Mouse (Mus musculus) erythroid progenitor cell, adult 5-6 weeks (primary cell): Measurements from ENCODE around the gene Acer1. TPM values are rescaled to one million over a fixed set of nuclear protein-coding genes. Genes with fewer than 3 reads are reported as not detected.
A peak's percentile ranks its signal among the peaks of the same experiment; 100 is the strongest.

Source experiments
- ATAC-seq: replicated peaks from 2 replicates; pipeline ENCODE4 v1.8.0; 2016; ENCODE audit warnings: moderate number of reproducible peaks, mild to moderate bottlenecking, moderate TSS enrichment, inconsistent platforms; ENCODE audit not compliant: poor library complexity, low FRiP score, severe bottlenecking
- total RNA-seq, 2 experiments: library from RNA; stranded (forward) in 1 of 2; stranded (reverse) in 1 of 2; fragments of 150-400 nt in 1 of 2; fragments of 186-747, 209-891 nt in 1 of 2; gene quantifications; 2 replicates each; pipeline versions ENCODE4 v1.2.3 to v1.2.4; 2015 to 2017; ENCODE audit warnings: low replicate concordance in 2 of 2

Acer1 gene
- total RNA-seq (2015; ENCODE audit: low replicate concordance) (not detected in 2 replicates), total RNA-seq (2017; ENCODE audit: low replicate concordance) (not detected in 2 replicates)

DNA sequence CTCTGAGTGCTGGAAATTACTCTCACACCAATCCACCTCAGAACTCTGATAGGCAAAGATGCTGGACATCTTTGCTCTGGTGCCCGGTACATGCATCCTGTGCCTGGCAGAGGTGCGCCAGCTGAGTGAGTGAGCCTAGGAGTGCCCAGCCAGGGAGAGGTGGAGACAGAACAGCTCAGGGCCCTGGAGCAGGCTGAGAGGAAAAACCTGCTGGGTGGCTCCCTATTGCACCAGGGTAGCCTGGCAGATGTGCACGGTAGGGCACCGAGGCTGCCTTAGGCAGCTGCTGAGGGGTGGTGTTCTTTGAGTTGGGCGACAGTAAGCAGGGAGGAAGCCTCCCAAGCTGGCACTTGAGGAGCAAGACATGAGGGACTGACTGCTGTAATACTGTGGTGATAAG lies at the start of gene Acer1:
TSS of gene Acer1 (minus strand) at position 114 of the 400 bp plus-strand sequence.
- no peak for ATAC-seq

DNA sequence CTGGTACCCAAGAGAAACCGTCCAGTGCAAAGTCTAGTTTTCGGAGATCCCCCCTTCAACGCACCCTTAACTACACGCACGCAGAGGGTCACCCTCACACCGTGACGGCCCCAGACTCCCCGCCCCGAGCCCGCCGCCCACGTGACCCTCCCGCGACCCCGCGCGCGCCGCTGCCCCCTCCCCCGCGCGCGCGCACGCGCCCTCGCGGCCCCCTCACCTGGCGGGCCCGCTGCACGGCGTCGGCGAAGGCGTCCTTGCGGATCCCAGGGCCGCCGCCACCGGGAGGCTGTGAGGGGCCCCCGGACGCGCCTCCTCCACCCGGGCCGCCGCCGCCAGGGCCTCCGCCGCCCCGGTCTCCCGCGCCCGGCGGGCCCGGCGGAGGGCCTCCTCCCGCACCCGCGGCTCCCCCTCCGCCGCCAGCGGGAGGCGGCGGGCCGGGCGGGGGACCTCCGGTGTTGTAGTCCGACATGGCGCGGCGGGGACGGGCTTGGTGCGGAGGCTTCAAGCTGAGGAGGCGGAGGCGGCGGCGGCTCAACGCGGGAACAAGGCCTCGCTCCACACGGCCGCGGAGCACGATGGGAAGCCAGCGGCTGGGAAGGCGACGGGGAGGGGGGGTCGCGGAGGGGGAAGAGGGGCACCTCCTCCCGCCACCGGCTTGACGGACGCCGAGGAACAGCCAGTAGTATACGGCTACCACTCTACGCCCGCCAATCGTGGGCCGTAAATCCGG lies 49.2 kb upstream of the Acer1 start, which contains the start of gene Khsrp:
TSS of gene Khsrp (minus strand) at position 592 of the 730 bp plus-strand sequence.
- no peak for ATAC-seq

DNA sequence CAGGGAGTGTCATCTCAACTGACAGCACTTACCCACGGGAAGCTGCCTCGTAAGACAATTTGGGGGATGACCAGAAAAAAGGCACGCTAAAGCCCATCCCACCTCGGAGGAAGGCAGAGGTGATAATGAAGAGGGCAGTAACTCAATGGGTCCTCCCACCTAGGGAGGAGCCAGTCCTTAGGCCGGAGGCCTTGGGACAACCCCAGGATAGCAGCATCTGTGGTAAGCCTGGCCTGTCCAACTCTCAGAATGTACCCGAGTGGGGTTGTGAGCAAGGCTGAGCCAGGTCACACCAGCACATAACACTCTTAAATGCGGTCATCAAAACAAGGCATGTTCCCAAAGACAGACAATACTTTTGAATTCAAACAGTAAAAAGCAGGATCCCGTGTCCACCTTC lies 47.8 kb upstream of the Acer1 start:
- ATAC-seq = peak; percentile 57

DNA sequence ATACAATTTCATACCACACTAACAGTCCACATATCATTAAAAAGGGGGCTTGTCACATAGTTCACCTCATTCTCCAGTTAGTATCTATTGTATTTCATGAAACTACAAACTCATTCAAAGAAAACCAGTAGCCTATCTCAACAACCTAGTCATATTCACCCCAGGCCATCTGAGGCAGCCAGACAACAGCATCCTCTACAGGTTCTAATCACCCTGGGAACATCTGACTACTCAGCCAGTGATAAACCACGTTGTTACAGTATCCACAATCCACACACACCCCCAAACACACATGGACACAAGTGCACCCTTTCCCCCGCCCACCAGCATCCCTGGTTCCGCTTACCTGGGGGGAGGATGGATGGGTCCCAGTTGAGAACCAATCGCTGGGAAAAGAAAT lies 45.5 kb upstream of the Acer1 start:
- ATAC-seq = no peak

DNA sequence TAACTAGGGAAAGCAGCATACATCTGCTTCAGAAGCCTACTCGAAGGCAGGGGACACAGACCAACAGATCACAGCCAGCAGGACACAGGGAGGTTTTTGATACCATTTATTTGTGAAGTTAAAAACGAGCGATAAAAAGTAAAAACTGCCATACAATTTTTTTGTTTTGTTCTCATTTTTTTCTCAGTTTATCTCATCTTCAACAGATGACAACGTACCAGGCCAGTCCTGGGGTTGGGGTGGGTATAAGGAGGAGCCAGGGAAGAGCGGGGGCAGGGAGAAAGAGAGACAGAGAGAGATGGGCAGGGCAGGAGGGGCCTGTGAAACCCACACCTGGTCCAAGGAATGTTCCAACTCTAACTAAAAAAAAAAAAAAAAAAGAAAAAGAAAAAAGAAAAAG lies 39.0 kb upstream of the Acer1 start:
- no peak for ATAC-seq

DNA sequence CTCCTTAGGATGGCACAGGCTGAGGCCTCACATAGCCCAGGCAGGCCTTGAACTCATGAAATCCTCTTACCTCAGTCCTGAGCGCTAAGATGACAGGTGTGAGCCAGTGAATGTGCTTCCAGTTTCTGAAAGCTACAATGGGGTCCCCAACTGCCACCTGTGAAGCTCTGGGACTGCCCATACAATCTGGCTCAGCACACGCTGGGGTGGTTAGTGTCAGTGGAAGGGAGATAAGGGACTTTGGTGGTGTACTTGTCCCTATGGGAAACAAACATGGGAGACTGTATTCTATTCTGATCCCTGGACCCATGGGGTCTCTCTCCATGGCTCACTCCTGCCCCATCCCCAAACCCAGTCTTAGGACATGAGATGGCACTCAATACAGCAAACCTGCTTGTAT lies 37.8 kb upstream of the Acer1 start:
- ATAC-seq = peak; percentile 77

DNA sequence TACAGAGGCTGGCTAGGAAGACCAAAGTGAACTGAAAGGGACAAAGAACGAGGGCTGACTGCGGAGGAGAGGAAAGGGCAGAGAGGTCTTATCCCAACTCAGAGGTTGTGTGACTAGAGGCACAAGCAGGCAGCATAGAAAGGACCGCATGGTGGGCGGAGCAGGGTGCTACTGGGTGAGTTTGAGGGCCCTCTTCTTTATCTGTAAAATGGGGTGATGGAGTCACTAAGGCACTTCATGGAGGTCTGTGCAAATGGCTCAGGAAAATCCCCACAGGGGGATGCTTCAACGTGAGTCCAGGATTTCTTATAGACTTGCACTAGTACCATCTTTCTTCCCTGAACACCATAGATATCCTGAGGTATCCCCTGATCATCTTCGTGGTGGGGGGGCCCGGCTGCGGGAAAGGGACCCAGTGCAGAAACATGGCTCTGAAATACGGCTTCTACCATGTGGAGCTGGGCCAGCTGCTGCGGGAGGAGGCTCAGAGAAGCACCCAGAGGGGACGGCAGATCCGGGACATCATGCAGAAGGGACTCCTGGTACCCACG lies 30.4 kb upstream of the Acer1 start:
- ATAC-seq = no peak

DNA sequence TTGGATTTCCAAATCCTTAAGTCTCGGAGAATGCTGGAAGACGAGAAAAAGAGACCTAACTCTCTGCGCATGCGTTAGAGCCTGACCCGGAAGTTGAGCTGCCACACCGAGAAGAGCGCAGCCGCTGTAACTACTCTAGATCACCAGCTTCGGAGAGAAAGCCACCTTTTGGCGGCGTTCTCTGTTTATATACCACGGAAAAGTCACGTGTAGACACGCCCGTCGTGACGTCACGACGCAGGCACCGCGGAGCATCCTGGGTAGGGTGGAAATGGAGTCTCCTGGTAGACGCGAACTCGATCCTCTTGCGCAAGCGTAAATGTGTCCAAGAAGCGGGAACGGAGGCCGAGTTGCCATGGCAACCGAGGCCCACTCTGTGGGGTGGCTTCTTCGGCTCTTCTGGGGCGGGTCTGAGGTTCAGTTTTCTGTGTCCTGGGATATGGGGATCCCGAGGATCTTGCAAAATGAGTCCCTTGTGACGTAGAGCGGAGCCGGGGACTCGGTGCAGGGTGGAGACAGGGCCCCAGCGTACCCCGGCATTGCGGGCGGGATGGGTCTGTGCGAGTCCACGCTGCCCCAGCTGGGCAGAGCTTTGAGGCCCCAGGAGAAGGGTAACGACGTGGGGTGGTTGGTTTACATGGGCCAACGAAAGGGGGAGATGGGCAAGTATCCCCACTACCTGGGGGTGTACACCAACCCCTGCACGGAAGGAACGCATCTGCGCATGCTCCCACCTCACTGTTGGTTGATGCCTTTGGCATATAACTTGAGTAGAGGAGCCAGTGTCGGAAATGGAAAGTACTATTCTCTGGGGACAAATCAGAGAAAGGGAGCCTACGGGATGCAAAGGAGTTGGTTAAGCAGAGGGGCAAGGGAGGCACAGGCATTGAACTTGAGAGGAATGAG lies 29.6 kb upstream of the Acer1 start, which contains the start of the genes Gtf2f1 and Gm17949:
TSS of gene Gtf2f1 (minus strand) at position 53 of the 906 bp plus-strand sequence.
TSS of gene Gm17949 (plus strand) at position 234 of the 906 bp plus-strand sequence.
- ATAC-seq = peak; percentile 88

DNA sequence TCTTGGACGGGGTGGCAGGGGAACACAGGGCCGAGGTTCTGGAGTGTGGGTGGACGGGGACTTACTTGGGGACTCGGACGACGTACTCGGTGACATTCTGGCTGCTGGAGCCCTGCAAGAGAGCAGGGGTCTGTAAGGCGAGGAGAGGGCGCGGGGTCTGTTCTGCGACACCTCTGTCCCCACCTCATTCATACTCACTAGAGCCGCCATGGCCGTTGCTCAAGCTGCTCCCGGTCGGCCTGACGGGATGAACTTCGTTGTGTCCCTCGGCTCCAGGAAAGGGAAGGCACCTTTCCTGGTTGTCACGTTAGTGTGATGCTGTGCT lies 28.9 kb upstream of the Acer1 start:
- peak; percentile 60 for ATAC-seq

DNA sequence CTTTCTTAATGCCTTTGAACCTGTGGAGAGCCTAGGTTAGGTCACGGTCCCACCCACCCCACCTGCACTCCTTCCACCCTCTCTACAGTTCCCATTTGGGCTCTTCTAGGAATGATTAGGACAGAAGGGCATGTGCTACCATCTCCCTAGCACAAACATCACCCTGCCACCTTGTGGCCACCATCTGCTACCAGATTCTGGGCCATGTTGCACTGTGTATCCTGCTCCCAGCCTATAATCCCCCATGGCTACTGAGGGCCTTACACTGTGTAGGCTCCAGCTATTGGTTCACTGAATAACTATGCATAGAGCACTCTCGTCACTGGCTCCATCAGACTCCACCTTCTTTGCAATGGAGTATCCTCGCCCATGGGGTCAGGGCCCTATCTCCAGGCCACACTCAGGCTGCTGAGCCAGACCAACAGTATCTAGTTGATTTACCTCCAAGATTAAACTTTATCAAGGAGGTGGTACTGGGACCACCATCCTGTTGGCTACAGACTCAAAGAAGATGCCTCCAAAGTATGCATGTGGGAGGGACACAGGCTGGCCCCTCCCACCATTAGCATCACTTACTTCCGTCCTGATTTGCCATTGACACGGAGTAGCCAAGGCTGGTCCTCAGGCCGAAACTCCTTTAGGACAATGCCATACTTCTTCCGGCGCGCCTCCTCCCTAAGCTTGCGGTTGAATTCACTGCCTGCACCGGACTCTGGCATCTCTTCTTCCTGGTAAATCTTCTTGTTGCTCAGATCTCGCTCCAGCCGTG lies 25.4 kb upstream of the Acer1 start:
- ATAC-seq = no peak

DNA sequence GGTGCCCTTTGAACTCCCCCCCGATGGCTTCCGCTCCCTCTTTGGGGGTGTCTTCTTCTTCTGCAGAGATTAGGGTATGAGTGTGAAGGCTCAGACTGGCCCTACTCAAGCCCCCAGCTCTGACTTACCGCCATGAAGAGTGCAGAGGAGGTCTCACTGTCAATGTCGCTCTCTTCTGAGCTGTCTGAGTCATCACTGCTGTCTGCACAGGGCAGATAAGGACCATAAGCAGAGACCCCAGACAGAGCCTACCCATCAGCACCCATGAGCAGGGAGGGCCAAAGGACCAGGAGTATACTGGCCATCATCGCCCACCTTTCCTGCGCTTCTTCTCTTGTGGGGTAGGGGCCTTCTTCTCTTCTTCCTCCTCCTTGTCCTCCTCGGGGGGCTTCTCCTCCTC lies 22.1 kb upstream of the Acer1 start:
- no peak for ATAC-seq

DNA sequence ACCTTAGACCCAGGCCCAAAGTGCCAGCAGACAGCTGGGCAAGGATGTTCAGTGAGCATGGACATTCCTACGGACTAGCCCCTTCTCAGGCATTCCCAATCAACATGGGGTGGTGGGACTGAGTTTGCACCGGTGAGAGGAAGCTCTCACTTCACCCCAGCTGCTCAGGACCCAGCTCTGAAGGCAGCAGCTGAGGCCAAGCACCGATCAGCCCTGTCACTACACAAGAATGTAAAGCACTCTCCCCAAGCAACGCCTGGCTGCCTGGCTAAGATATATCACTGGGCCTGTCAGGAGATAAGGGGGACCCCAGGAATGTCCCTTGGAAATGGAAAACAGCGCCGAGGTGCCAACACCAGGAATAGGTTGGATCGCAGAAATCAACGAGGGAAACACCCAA lies 19.3 kb upstream of the Acer1 start:
- no peak for ATAC-seq

DNA sequence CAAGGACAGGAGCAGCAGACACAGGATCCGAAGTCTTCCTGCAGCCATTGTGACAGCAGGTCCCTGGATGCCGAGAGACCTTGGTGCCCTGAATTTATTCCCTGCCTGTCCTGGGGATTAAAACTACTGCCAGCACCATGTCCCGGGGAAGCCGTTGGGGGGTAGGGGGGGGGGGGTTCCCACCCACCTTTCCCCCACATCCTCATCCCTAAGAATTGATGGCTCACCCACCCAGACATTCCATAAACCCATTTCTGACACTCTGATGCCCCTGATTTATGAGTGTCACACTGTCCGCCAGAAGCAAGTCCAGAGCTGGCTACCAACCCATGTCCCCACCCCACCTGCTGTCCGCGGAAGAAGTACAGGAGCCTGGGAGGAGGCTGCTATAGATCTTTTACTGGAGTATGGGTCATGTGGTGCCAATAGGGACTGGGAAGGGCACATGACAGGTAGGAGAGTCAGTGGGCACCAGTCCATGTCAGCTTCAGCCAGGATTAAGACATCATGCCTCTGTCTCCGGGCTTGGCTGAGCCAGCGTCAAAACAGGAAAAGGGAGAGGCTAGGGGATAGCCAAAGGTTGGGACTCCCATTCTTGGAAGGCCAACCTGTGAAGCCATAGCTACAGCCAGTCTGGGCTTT lies 18.2 kb upstream of the Acer1 start, which contains the start of gene Pspn:
TSS of gene Pspn (minus strand) at position 51 of the 642 bp plus-strand sequence.
- no peak for ATAC-seq

DNA sequence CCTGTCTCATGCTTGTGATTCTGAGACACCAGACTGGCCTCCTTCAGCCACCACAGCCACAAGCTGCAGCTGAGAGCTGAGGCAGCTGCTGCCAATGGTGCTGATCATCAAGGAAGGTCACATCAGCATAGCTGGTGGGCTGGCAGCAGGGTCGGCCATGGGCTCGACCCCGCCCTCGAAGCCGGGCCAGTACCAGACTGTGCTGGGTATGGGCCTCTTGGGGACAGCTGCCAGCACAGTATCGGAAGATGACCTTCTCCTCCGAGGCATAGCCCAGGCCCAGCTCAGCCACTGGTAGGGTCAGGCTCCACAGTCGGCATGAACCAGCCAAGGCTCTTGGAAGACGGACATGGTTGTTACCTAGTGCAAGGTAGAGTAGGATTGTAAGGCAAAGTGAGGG lies 17.5 kb upstream of the Acer1 start:
- ATAC-seq = no peak

DNA sequence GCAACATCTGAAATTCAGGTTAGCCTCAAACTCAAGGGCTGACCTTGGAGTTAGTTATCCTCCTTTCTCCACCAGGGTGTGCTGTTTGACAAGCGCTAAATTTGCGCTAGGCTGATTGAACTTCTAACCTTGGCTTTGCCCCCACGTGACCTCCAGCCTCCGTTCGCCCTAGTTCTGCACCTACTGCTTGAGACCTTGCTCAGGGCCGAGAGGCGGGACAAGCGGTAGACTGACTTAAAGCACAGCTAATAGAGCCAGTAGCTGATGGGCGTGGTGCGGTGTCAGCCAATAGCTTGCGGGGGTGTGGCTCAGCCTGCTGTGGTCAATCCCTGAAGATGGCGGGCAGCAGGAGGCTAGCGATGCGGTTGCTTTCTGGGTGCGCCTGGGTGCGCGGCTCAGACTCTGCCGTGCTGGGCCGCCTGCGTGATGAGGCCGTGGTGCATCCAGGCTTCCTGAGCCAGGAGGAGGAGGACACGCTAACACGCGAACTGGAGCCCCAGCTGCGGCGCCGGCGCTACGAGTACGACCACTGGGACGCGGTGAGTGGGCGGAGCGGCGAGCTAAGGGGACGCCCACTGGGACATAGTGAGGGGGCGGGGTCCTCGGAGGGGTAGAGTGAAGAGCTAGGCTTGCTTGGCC lies 15.2 kb upstream of the Acer1 start, which contains the start of gene Alkbh7:
TSS of gene Alkbh7 (plus strand) at position 311 of the 639 bp plus-strand sequence.
- peak; percentile 95 for ATAC-seq

DNA sequence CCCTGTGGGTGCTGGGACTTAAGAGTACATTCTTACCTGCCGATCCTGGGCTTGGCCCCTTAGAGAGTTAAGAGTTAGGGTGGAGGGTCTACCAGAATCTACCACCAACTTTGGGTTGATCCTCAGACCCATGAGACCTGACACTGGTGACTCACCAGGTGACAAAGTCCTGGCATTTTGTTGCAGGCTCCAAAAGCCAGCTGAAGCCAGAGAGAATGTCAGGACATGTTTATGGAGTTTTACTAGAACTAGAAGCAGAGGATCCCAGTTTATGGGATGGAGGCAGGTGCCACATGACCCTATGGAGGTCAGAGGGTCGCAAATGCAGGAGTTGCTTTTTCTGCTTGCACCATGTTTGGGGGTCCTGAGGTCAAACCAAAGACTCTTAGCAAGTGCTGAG lies 14.6 kb upstream of the Acer1 start:
- ATAC-seq = no peak

DNA sequence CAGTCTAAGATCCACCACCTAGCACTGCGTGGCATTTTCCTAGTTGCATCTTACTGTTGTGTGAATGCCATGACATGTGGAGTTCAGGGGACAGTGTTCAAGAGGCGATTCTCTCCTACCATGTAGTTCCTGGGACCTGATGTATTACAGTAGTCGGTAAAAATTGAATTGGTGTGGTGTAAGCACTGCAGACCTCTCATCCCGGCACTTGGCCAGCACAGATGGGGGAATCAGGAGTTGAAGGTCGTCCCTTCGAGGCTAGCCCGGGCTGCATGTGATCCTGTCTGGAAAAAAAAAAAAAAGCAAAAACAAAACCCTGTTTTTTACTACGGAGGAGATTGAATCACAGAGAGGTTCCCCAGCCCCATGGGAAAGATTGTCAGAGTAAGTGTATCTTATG lies 13.1 kb upstream of the Acer1 start:
- no peak for ATAC-seq

DNA sequence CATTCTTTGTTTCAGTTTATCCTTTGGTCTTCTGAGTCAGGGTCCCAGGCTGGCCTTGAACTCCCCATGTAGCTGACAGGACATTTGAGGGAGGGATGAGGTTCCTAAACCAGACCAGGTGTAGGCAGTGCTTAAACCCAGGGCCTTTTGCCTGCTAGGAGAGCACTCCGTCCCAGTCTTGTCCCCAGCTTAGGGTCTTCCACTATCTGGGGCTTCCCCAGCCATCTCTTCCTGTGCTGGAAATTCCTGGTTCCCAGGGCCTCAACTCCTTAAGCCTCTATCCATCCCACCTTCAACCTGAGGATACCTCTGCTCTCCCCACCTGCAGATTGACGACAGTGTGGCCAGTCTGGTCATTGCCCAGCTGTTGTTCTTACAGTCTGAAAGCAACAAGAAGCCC lies 9.0 kb upstream of the Acer1 start:
- no peak for ATAC-seq
